Mouse (Mus musculus) stomach, embryonic 16.5 days (tissue): ENCODE data around the gene Wdr54. TPM values are rescaled to one million over a fixed set of nuclear protein-coding genes. Genes with fewer than 3 reads are reported as not detected.

Experiments
- ATAC-seq: fragments of 200-750 bp; cut with Nextera tagmentation; 2 replicates; pipeline ENCODE4 v1.8.0; 2017; ENCODE audit warnings: moderate number of reproducible peaks, moderate TSS enrichment; ENCODE audit not compliant: insufficient read depth, low FRiP score
- H3K27ac ChIP-seq: fragments of 300-500 bp; sonication (generic); 2 replicates; pipeline ENCODE4 v1.5.1; 2014; ENCODE audit warnings: low read length
- H3K27me3 ChIP-seq: fragments of 300-500 bp; sonication (generic); 2 replicates; pipeline ENCODE4 v1.6.1; 2014; ENCODE audit warnings: low read length, control low read depth, mixed read lengths; ENCODE audit not compliant: control insufficient read depth, insufficient read depth
- H3K36me3 ChIP-seq: fragments of 300-500 bp; sonication (generic); 2 replicates; pipeline ENCODE4 v1.6.1; 2014; ENCODE audit warnings: low read length; ENCODE audit not compliant: control insufficient read depth, insufficient read depth
- H3K4me1 ChIP-seq: fragments of 300-500 bp; sonication (generic); 2 replicates; pipeline ENCODE4 v1.6.1; 2014; ENCODE audit warnings: low read length, control low read depth, mixed read lengths; ENCODE audit not compliant: control insufficient read depth, insufficient read depth
- H3K4me2 ChIP-seq: fragments of 300-500 bp; sonication (generic); 2 replicates; pipeline ENCODE4 v1.6.1; 2014; ENCODE audit warnings: low read depth, low read length, mixed read lengths
- H3K4me3 ChIP-seq: fragments of 300-500 bp; sonication (generic); replicated peaks from 2 replicates; pipeline ENCODE4 v1.5.1; 2014; ENCODE audit warnings: mild to moderate bottlenecking, low read length
- H3K9ac ChIP-seq: fragments of 300-500 bp; sonication (generic); 2 replicates; pipeline ENCODE4 v1.6.1; 2014; ENCODE audit warnings: low read length
- H3K9me3 ChIP-seq: fragments of 300-500 bp; sonication (generic); replicated peaks from 2 replicates; pipeline ENCODE4 v1.6.1; 2016; ENCODE audit warnings: low read length, control low read depth; ENCODE audit not compliant: control insufficient read depth
- WGBS: fragments of 180-500 bp; shearing (Covaris S2); extraction: QIAGEN DNeasy Blood & Tissue Kit; methylation state at CpG from one replicate; pipeline ENCODE4 v1.1.7; 2014; 5-methylcytosine and 5-hydroxymethylcytosine counted together
- polyA plus RNA-seq: library from polyadenylated mRNA; unstranded; fragments of >200 nt; fragmentation: Nextera tagmentation; extraction: Ambion mirVana; gene quantifications from 2 replicates; pipeline ENCODE4 v1.2.1, GENCODE M21; 2015

The Wdr54 gene
- polyA plus RNA-seq, 1 experiment from 2014 or later = 4.1 TPM

GRCm38 (mm10) chr6:83145805-83146204, 10.4 kb downstream of the Wdr54 start:
- H3K36me3 ChIP-seq = 0 out of 2 replicates have a peak, but pooled peaks cover 4% of the 10 kb centered on the region
- 62% methylated on average over 9 of the region's 9 CpGs for WGBS
- no peak overlapping the region for H3K4me2 ChIP-seq
- H3K4me1 ChIP-seq = peaks cover 13% of the 10 kb centered on the region
- peak overlapping the region; percentile 21; the same call in 1 of the 2 replicates for H3K27ac ChIP-seq
- no peaks in the 10 kb centered on the region for H3K9me3 ChIP-seq
- no peak overlapping the region for H3K4me3 ChIP-seq
- ATAC-seq = no peak
- no peaks in the 10 kb centered on the region for H3K27me3 ChIP-seq
- 0 out of 2 replicates have a peak overlapping the region, but pooled peaks have one; percentile 25 for H3K9ac ChIP-seq

GRCm38 (mm10) chr6:83145209-83145608, 11.0 kb downstream of the Wdr54 start:
- no peak overlapping the region for H3K27ac ChIP-seq
- 41% methylated on average over 2 of the region's 2 CpGs for WGBS

GRCm38 (mm10) chr6:83142886-83143285, 13.3 kb downstream of the Wdr54 start:
- WGBS = 50% methylated on average over 11 of the region's 11 CpGs
- Histone ChIP-seq H3K4me3 (no peak overlapping the region), H3K4me1 (peaks cover 25% of the 10 kb centered on the region), H3K36me3 (0 out of 2 replicates have a peak, but pooled peaks cover 4% of the 10 kb centered on the region), H3K27me3 (no peaks in the 10 kb centered on the region), H3K4me2 (peak overlapping the region; percentile 57), H3K27ac (peak overlapping the region; percentile 61), H3K9ac (peak overlapping the region; percentile 64; the same call in 1 of the 2 replicates), H3K9me3 (no peaks in the 10 kb centered on the region)
- no peak for ATAC-seq

More at GRCm38 (mm10) chr6:83145209-83145608, 11.0 kb downstream of the Wdr54 start:
- H3K27me3 ChIP-seq = no peaks in the 10 kb centered on the region
- 0 out of 2 replicates have a peak, but pooled peaks cover 4% of the 10 kb centered on the region for H3K36me3 ChIP-seq
- no peak overlapping the region for H3K9ac ChIP-seq
- H3K4me2 ChIP-seq = no peak overlapping the region
- ATAC-seq = no peak
- H3K4me3 ChIP-seq = no peak overlapping the region
- peaks cover 13% of the 10 kb centered on the region for H3K4me1 ChIP-seq
- no peaks in the 10 kb centered on the region for H3K9me3 ChIP-seq

DNA sequence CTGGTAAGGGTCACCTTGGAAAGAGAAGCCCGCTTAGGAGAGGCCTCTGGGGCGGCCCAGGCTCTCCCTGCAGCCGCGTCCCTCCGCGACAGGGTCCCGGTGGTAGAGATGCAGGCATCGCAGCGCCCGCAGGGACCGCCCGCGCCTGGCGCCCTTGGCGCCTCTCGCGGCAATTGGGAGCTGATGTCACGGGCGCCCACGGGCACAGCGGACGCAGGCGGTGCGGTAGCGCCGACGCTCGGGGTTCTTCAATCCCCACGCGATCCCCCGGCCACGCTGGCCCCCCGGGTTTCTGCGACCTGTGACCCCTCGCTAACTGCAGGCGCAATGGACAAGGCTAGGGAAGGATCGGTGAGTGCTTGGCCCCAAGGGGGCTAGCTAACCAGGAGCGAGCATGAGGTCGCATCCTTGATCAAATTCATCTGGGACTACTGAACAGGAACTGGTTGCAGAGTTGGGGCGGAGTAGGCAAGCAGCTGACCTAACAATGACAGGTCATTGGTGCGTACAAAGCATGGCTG, 13.9 kb downstream of the Wdr54 start:
- H3K4me2 ChIP-seq = peak overlapping the region; percentile 57
- H3K4me1 ChIP-seq = peaks cover 28% of the 10 kb centered on the region
- peak overlapping the region; percentile 30 for H3K4me3 ChIP-seq
- H3K36me3 ChIP-seq = 0 out of 2 replicates have a peak, but pooled peaks cover 2% of the 10 kb centered on the region
- no peaks in the 10 kb centered on the region for H3K27me3 ChIP-seq
- H3K9ac ChIP-seq = peak overlapping the region; percentile 64
- 10% methylated on average over 41 of the region's 41 CpGs for WGBS
- no peak for ATAC-seq
- H3K9me3 ChIP-seq = no peaks in the 10 kb centered on the region
- peak overlapping the region; percentile 61 for H3K27ac ChIP-seq

- Histone ChIP-seq H3K36me3 (no peaks in the 10 kb centered on the region), H3K9me3 (no peaks in the 10 kb centered on the region), H3K4me1 (peaks cover 28% of the 10 kb centered on the region), H3K9ac (peak overlapping the region; percentile 64), H3K27me3 (no peaks in the 10 kb centered on the region), H3K27ac (peak overlapping the region; percentile 61), H3K4me3 (peak overlapping the region; percentile 30; the same call in 1 of the 2 replicates), H3K4me2 (peak overlapping the region; percentile 57)
- 48% methylated on average over 4 of the region's 4 CpGs for WGBS
- no peak for ATAC-seq
These were observed 14.6 kb downstream of the Wdr54 start for GRCm38 (mm10) chr6:83141636-83142035.

GRCm38 (mm10) chr6:83140044-83140443, 16.2 kb downstream of the Wdr54 start:
- Histone ChIP-seq H3K36me3 (no peaks in the 10 kb centered on the region), H3K4me2 (no peak overlapping the region), H3K4me1 (peaks cover 35% of the 10 kb centered on the region), H3K4me3 (no peak overlapping the region), H3K27me3 (no peaks in the 10 kb centered on the region), H3K9me3 (no peaks in the 10 kb centered on the region), H3K27ac (no peak overlapping the region), H3K9ac (no peak overlapping the region)
- no peak for ATAC-seq
- 86% methylated on average over 8 of the region's 8 CpGs for WGBS

GRCm38 (mm10) chr6:83138056-83138455, 18.1 kb downstream of the Wdr54 start:
- Histone ChIP-seq H3K9me3 (no peaks in the 10 kb centered on the region), H3K4me3 (peak overlapping the region; percentile 54), H3K9ac (peak overlapping the region; percentile 85), H3K4me1 (peaks cover 38% of the 10 kb centered on the region), H3K36me3 (no peaks in the 10 kb centered on the region), H3K4me2 (peak overlapping the region; percentile 66), H3K27me3 (no peaks in the 10 kb centered on the region), H3K27ac (peak overlapping the region; percentile 99)
- ATAC-seq = 0 out of 2 replicates have a peak, but pooled peaks have one; percentile 7
- WGBS = under 1% methylated on average over 11 of the region's 11 CpGs

- H3K36me3 ChIP-seq = no peaks in the 10 kb centered on the region
- peak overlapping the region; percentile 54 for H3K4me3 ChIP-seq
- 0% methylated on average over 12 of the region's 12 CpGs for WGBS
- H3K27me3 ChIP-seq = no peaks in the 10 kb centered on the region
- no peaks in the 10 kb centered on the region for H3K9me3 ChIP-seq
- H3K4me2 ChIP-seq = peak overlapping the region; percentile 66
- H3K27ac ChIP-seq = peak overlapping the region; percentile 99
- H3K9ac ChIP-seq = peak overlapping the region; percentile 85
- H3K4me1 ChIP-seq = peaks cover 36% of the 10 kb centered on the region
- peak; percentile 86 for ATAC-seq
These were observed 18.6 kb downstream of the Wdr54 start for GRCm38 (mm10) chr6:83137576-83137950.

GRCm38 (mm10) chr6:83136881-83137575, 19.2 kb downstream of the Wdr54 start:
- Histone ChIP-seq H3K9me3 (no peaks in the 10 kb centered on the region), H3K36me3 (no peaks in the 10 kb centered on the region), H3K9ac (peak overlapping the region; percentile 85), H3K4me2 (peak overlapping the region; percentile 66), H3K4me1 (peaks cover 31% of the 10 kb centered on the region), H3K27me3 (no peaks in the 10 kb centered on the region), H3K27ac (peak overlapping the region; percentile 99), H3K4me3 (peak overlapping the region; percentile 54)
- under 1% methylated on average over 26 of the region's 26 CpGs for WGBS
- peak; percentile 84 for ATAC-seq
